Mouse (Mus musculus) MEL (cell line): Measurements from ENCODE around the gene Hlf. TPM values are rescaled to one million over a fixed set of nuclear protein-coding genes. Genes with fewer than 3 reads are reported as not detected.

Experiments
- DNase-seq: peaks from one replicate; pipeline ENCODE4 v3.0.0; 2011; ENCODE audit warnings: low read depth, low spot score
- H3K27ac ChIP-seq: 2 replicates; pipeline ENCODE4 v1.5.1; 2012; ENCODE audit warnings: low read depth, mild to moderate bottlenecking, control low read depth, low read length, moderate library complexity; ENCODE audit not compliant: control insufficient read depth
- H3K27me3 ChIP-seq, 2 experiments: fragments of 150-350 bp in 1 of 2; sonication (generic) in 1 of 2; 2 replicates each; pipeline ENCODE4 v1.6.1; 2012; ENCODE audit warnings: low read length in 2 of 2, mild to moderate bottlenecking in 2 of 2, improper control_type of control experiment in 1 of 2, moderate library complexity in 1 of 2; ENCODE audit not compliant: insufficient read depth in 2 of 2, control insufficient read depth in 1 of 2
- H3K36me3 ChIP-seq, 2 experiments: 2 replicates each; pipeline ENCODE4 v1.6.1; 2012 to 2014; ENCODE audit warnings: low read length in 2 of 2, improper control_type of control experiment in 1 of 2, inconsistent platforms in 1 of 2, mild to moderate bottlenecking in 1 of 2; ENCODE audit not compliant: insufficient read depth in 2 of 2, control insufficient read depth in 1 of 2
- H3K4me1 ChIP-seq, 2 experiments: fragments of 150-350 bp in 1 of 2; sonication (generic) in 1 of 2; 2 replicates each; pipeline ENCODE4 v1.6.1; 2012; ENCODE audit warnings: low read length in 2 of 2, improper control_type of control experiment in 1 of 2, mild to moderate bottlenecking in 1 of 2; ENCODE audit not compliant: insufficient read depth in 2 of 2, control insufficient read depth in 1 of 2
- H3K4me3 ChIP-seq, 2 experiments: fragments of 150-350 bp in 1 of 2; sonication (generic) in 1 of 2; 2 replicates each; pipeline ENCODE4 v1.5.1; 2012; ENCODE audit warnings: low read depth in 2 of 2, low read length in 2 of 2, mild to moderate bottlenecking in 2 of 2, moderate library complexity in 2 of 2, control low read depth in 1 of 2, improper control_type of control experiment in 1 of 2; ENCODE audit not compliant: control insufficient read depth in 1 of 2, insufficient read depth in 1 of 2
- H3K79me2 ChIP-seq: 2 replicates; pipeline ENCODE4 v1.6.1; 2012; ENCODE audit warnings: mild to moderate bottlenecking, low read length, moderate library complexity; ENCODE audit not compliant: control insufficient read depth, poor library complexity, insufficient read depth
- H3K9ac ChIP-seq: 2 replicates; pipeline ENCODE4 v1.6.1; 2012; ENCODE audit warnings: low read depth, mild to moderate bottlenecking, control low read depth, low read length, moderate library complexity; ENCODE audit not compliant: control insufficient read depth, poor library complexity, severe bottlenecking
- H3K9me3 ChIP-seq: fragments of 150-350 bp; sonication (generic); replicated peaks from 2 replicates; pipeline ENCODE4 v1.6.1; 2012; ENCODE audit warnings: mild to moderate bottlenecking, low read length, improper control_type of control experiment, moderate library complexity; ENCODE audit not compliant: insufficient read depth
- BHLHE40 ChIP-seq: IDR thresholded peaks from 2 replicates; pipeline ENCODE4 v1.6.1; 2012; ENCODE audit warnings: low read depth, mild to moderate bottlenecking, inconsistent platforms, low read length, improper control_type of control experiment, borderline replicate concordance
- CHD1 ChIP-seq: IDR thresholded peaks from 2 replicates; pipeline ENCODE4 v1.6.1; 2012; ENCODE audit warnings: low read depth, mild to moderate bottlenecking, inconsistent platforms, low read length, improper control_type of control experiment
- EP300 ChIP-seq, 2 experiments: IDR thresholded peaks; 2 replicates each; pipeline ENCODE4 v1.6.1; 2011; ENCODE audit warnings: improper control_type of control experiment in 2 of 2, low read length in 2 of 2, low read depth in 1 of 2, mild to moderate bottlenecking in 1 of 2
- ETS1 ChIP-seq: IDR thresholded peaks from 2 replicates; pipeline ENCODE4 v1.6.1; 2012; ENCODE audit warnings: low read depth, mild to moderate bottlenecking, inconsistent platforms, low read length, improper control_type of control experiment, moderate library complexity
- GABPA ChIP-seq: IDR thresholded peaks from 2 replicates; pipeline ENCODE4 v1.6.1; 2012; ENCODE audit warnings: low read depth, mild to moderate bottlenecking, inconsistent platforms, low read length, improper control_type of control experiment, moderate library complexity
- HCFC1 ChIP-seq: IDR thresholded peaks from 2 replicates; pipeline ENCODE4 v1.6.1; 2012; ENCODE audit warnings: low read depth, mild to moderate bottlenecking, inconsistent platforms, low read length, improper control_type of control experiment, moderate library complexity
- KAT2A ChIP-seq: conservative IDR thresholded peaks from 2 replicates; pipeline ENCODE4 v1.6.1; 2012; ENCODE audit warnings: low read depth, low read length, improper control_type of control experiment, inconsistent platforms
- NELFE ChIP-seq: IDR thresholded peaks from 2 replicates; pipeline ENCODE4 v1.6.1; 2011; ENCODE audit warnings: low read depth, low read length, improper control_type of control experiment
- NRF1 ChIP-seq: IDR thresholded peaks from 2 replicates; pipeline ENCODE4 v1.6.1; 2014; ENCODE audit warnings: low read depth, mild to moderate bottlenecking, inconsistent platforms, low read length, improper control_type of control experiment, moderate library complexity; ENCODE audit not compliant: poor library complexity, insufficient read depth, severe bottlenecking
- POLR2A ChIP-seq, 2 experiments: IDR thresholded peaks; 2 replicates each; pipeline ENCODE4 v1.6.1; 2011 to 2012; ENCODE audit warnings: low read length in 2 of 2, mild to moderate bottlenecking in 2 of 2, control low read depth in 1 of 2, improper control_type of control experiment in 1 of 2, low read depth in 1 of 2, moderate library complexity in 1 of 2; ENCODE audit not compliant: control insufficient read depth in 1 of 2, insufficient read depth in 1 of 2, poor library complexity in 1 of 2
- POLR2AphosphoS5 ChIP-seq: IDR thresholded peaks from 2 replicates; pipeline ENCODE4 v1.6.1; 2012; ENCODE audit warnings: low read depth, borderline replicate concordance, mild to moderate bottlenecking, inconsistent platforms, low read length, moderate library complexity, mixed read lengths
- RAD21 ChIP-seq: IDR thresholded peaks from 2 replicates; pipeline ENCODE4 v1.6.1; 2011; ENCODE audit warnings: mild to moderate bottlenecking, low read depth, low read length, improper control_type of control experiment
- RCOR1 ChIP-seq: IDR thresholded peaks from 2 replicates; pipeline ENCODE4 v1.6.1; 2012; ENCODE audit warnings: low read depth, mild to moderate bottlenecking, inconsistent platforms, low read length, improper control_type of control experiment
- SMC3 ChIP-seq: IDR thresholded peaks from 2 replicates; pipeline ENCODE4 v1.6.1; 2011; ENCODE audit warnings: low read depth, low read length, improper control_type of control experiment
- UBTF ChIP-seq: IDR thresholded peaks from 2 replicates; pipeline ENCODE4 v1.6.1; 2012; ENCODE audit warnings: low read depth, mild to moderate bottlenecking, inconsistent platforms, low read length, improper control_type of control experiment, moderate library complexity, borderline replicate concordance; ENCODE audit not compliant: insufficient read depth
- USF1 ChIP-seq: IDR thresholded peaks from 2 replicates; pipeline ENCODE4 v1.6.1; 2014; ENCODE audit warnings: low read depth, mild to moderate bottlenecking, inconsistent platforms, low read length, improper control_type of control experiment, moderate library complexity
- USF2 ChIP-seq, 2 experiments: IDR thresholded peaks; 2 replicates each; pipeline ENCODE4 v1.6.1; 2011 to 2012; ENCODE audit warnings: improper control_type of control experiment in 2 of 2, low read length in 2 of 2, borderline replicate concordance in 1 of 2, inconsistent platforms in 1 of 2, low read depth in 1 of 2, mild to moderate bottlenecking in 1 of 2; ENCODE audit not compliant: insufficient read depth in 1 of 2
- ZNF384 ChIP-seq: IDR thresholded peaks from 2 replicates; pipeline ENCODE4 v1.6.1; 2012; ENCODE audit warnings: low read depth, mild to moderate bottlenecking, inconsistent platforms, low read length, improper control_type of control experiment
- polyA plus RNA-seq, 2 experiments: library from polyadenylated mRNA; stranded (reverse) in 1 of 2; unstranded in 1 of 2; fragments of >175 nt in 1 of 2; fragments of >200 nt in 1 of 2; gene quantifications; 2 replicates each; pipeline versions ENCODE4 v1.2.1 to v1.2.4; 2012; ENCODE audit warnings: low replicate concordance in 2 of 2, low read depth in 1 of 2; ENCODE audit not compliant: insufficient read length in 2 of 2, insufficient read depth in 1 of 2, missing spikeins in 1 of 2
- total RNA-seq: library from RNA; depleted of rRNA; stranded (reverse); fragments of 300-350 nt; gene quantifications from 2 replicates; pipeline ENCODE4 v1.2.3, GENCODE M21; 2012

Hlf gene
- total and polyA plus RNA-seq, 3 experiments: 0.42 to 1.5 TPM; not detected in 1

- no peaks in the 10 kb centered on the region; a peak in 1 of 4 replicates for H3K27me3 ChIP-seq
- no peak overlapping the region for H3K9ac ChIP-seq
- H3K27ac ChIP-seq: no peak overlapping the region
- H3K4me1 ChIP-seq: no peaks in the 10 kb centered on the region
- TF ChIP-seq HCFC1 (no peak), NRF1 (no peak), ETS1 (no peak), UBTF (no peak), KAT2A (no peak), RCOR1 (no peak), ZNF384 (no peak), BHLHE40 (no peak), POLR2AphosphoS5 (no peak), USF2 (IDR thresholded peaks at IDR 0.05; ENCODE audit: borderline replicate concordance in 1 of 2, insufficient read depth in 1 of 2, low read depth in 1 of 2, low read length in 2 of 2) (no peak), EP300 (IDR thresholded peaks at IDR 0.05; ENCODE audit: low read depth in 1 of 2, low read length in 2 of 2) (no peak), USF1 (no peak), CHD1 (no peak), GABPA (no peak), NELFE (no peak), RAD21 (no peak), POLR2A (IDR thresholded peaks at IDR 0.05; ENCODE audit: control insufficient read depth in 1 of 2, insufficient read depth in 1 of 2, low read depth in 1 of 2, low read length in 2 of 2, poor library complexity in 1 of 2) (no peak)
- H3K79me2 ChIP-seq: no peaks in the 10 kb centered on the region
- no peaks in the 10 kb centered on the region for H3K36me3 ChIP-seq
- H3K9me3 ChIP-seq: no peaks in the 10 kb centered on the region
- no peak overlapping the region for H3K4me3 ChIP-seq
- no peak for DNase-seq
These were observed 33.9 kb upstream of the Hlf start for GRCm38 (mm10) chr11:90424334-90425206.

GRCm38 (mm10) chr11:90423896-90424295, 33.2 kb upstream of the Hlf start:
- Histone ChIP-seq H3K4me3 (no peak overlapping the region), H3K27ac (no peak overlapping the region), H3K79me2 (no peaks in the 10 kb centered on the region), H3K36me3 (no peaks in the 10 kb centered on the region), H3K4me1 (no peaks in the 10 kb centered on the region), H3K27me3 (no peaks in the 10 kb centered on the region; a peak in 1 of 4 replicates), H3K9me3 (no peaks in the 10 kb centered on the region), H3K9ac (no peak overlapping the region)
- DNase-seq: no peak
- no peak for TF ChIP-seq CHD1
- TF ChIP-seq NRF1: no peak
- TF ChIP-seq KAT2A: no peak
- TF ChIP-seq UBTF: no peak
- no peak for TF ChIP-seq SMC3
